28 mouse cellular contexts compared by ENCODE assay signal in the genomic region with DNA sequence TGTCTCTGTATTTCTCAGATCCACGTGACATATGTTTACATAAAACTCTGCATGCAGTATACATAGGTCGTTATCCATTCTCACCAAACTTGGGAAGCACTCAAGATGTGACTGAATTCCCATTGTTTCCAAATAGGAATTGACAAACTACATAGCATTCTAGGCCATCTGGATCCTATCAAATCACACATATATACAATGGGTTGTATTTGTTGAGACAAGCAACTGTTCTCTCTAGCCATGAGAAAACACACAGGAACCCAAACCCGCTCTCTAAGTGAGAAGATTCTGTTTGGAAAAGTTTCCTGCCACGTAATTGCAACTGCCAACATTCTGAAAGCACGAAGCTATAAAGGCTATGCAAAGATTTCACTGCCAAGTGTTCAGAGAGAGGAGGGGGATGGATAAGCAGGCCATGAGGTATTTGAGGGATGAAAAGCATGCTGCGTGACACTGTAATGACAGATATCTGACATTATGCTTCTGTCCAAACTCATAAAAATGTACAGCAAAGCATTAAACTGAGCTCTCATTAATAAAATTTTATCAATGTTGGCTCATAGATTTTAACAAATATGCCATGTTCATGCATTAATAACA.
DNase-seq lines count a peak whose midpoint lies in the region; ATAC-seq and TF ChIP-seq lines count a peak whose summit lies in the region.
"Had no signal": no experiment of that assay in that cellular context is flagged by ENCODE, and none has a peak within 500 bp of the region (broad histone marks: within the 10 kb centered on the region; RNA-seq: fewer than 3 reads in every experiment).

No protein-coding gene starts in this region.

- H3K27me3 ChIP-seq in forebrain, embryonic 14.5 days (replicated peaks; ENCODE audit: control insufficient read depth, insufficient read depth, low read length): no peaks in the 10 kb centered on the region
- H3K27me3 ChIP-seq in forebrain, embryonic 15.5 days: peaks cover 6% of the 10 kb centered on the region; the same call in 1 of the 2 replicates
- no peaks in the 10 kb centered on the region for H3K27me3 ChIP-seq in lung, postnatal 0 days (replicated peaks; ENCODE audit: insufficient read depth, low read length)
- H3K27me3 ChIP-seq: limb, embryonic 15.5 days; midbrain, embryonic 15.5 days; neural tube, embryonic 12.5 days had no signal

- TF ChIP-seq CTCF in lung, postnatal 0 days (IDR thresholded peaks at IDR 0.05): no peak
- TF ChIP-seq CTCF in lung, adult 2 months (IDR thresholded peaks at IDR 0.05; ENCODE audit: insufficient read depth, low read length): no peak

- no peak overlapping the region for H3K4me3 ChIP-seq in forebrain, embryonic 14.5 days (ENCODE audit: low read depth, low read length)
- H3K4me3 ChIP-seq in forebrain, embryonic 15.5 days: no peak overlapping the region
- H3K4me3 ChIP-seq in lung, postnatal 0 days (ENCODE audit: low read depth, low read length): no peak overlapping the region
- H3K4me3 ChIP-seq in lung, adult 2 months (replicated peaks; ENCODE audit: extremely low read depth, low read depth, low read length): no peak overlapping the region
- H3K4me3 ChIP-seq: heart, adult 2 months; limb, embryonic 15.5 days; midbrain, embryonic 15.5 days; neural tube, embryonic 12.5 days had no signal

- 0 out of 2 replicates have a peak, but pooled peaks cover 3% of the 10 kb centered on the region for H3K4me1 ChIP-seq in forebrain, embryonic 14.5 days (ENCODE audit: control insufficient read depth, insufficient read depth, low read length)
- peaks cover 10% of the 10 kb centered on the region; the same call in 1 of the 2 replicates for H3K4me1 ChIP-seq in forebrain, embryonic 15.5 days
- H3K4me1 ChIP-seq in lung, postnatal 0 days (ENCODE audit: insufficient read depth, low read depth, low read length): no peaks in the 10 kb centered on the region
- no peaks in the 10 kb centered on the region for H3K4me1 ChIP-seq in lung, adult 2 months (ENCODE audit: control insufficient read depth, insufficient read depth, low read length)
- H3K4me1 ChIP-seq: neural tube, embryonic 12.5 days had no signal

- no peak for ATAC-seq in forebrain, embryonic 14.5 days
- ATAC-seq in forebrain, embryonic 15.5 days (replicated peaks): no peak
- ATAC-seq in lung, postnatal 0 days: peak; percentile 72
- no peak for ATAC-seq in erythroblast, adult 5-6 weeks (replicated peaks; ENCODE audit: low FRiP score, poor library complexity, severe bottlenecking)
- ATAC-seq: CD4-positive, CD25-positive, alpha-beta regulatory T cell, adult 4 months; inflammation-experienced regulatory T-cells, adult 6 months; midbrain, embryonic 15.5 days had no signal

- peak; percentile 43 for DNase-seq in forebrain, embryonic 14.5 days (ENCODE audit: low spot score)
- DNase-seq in heart, postnatal 10 days: peak; percentile 4 to 12
- no peak for DNase-seq in heart, postnatal 25 days (ENCODE audit: low spot score)
- peak; percentile 65 for DNase-seq in lung, postnatal 0 days (ENCODE audit: low spot score)
- no peak for DNase-seq in lung, adult 2 months
- no peak for DNase-seq in kidney, postnatal 10 days
- DNase-seq: adrenal gland, postnatal 14 days; cerebellum, adult 8-10 months; cerebellum, postnatal 36 days; embryo, embryonic 11 days; gastrocnemius, postnatal 14 days; heart, adult 2 months; heart, postnatal 4 days; kidney, postnatal 36 days; retina, postnatal 1 day; right cerebral cortex, postnatal 25 days; spleen, adult 18-20 months; thymus, adult 18-20 months; thymus, postnatal 36 days had no signal

- TF ChIP-seq POLR2A in lung, adult 2 months (IDR thresholded peaks at IDR 0.05; ENCODE audit: borderline replicate concordance, extremely low read depth, low read depth, low read length): no peak

- H3K4me2 ChIP-seq in forebrain, embryonic 14.5 days (ENCODE audit: low read length): no peak overlapping the region
- no peak overlapping the region for H3K4me2 ChIP-seq in forebrain, embryonic 15.5 days (replicated peaks)
- H3K4me2 ChIP-seq in lung, postnatal 0 days (replicated peaks; ENCODE audit: low read depth, low read length): no peak overlapping the region
- H3K4me2 ChIP-seq: hindbrain, embryonic 14.5 days; limb, embryonic 15.5 days; midbrain, embryonic 15.5 days; neural tube, embryonic 12.5 days had no signal

- H3K9me3 ChIP-seq in forebrain, embryonic 14.5 days (replicated peaks; ENCODE audit: control insufficient read depth, low read length): no peaks in the 10 kb centered on the region
- H3K9me3 ChIP-seq in forebrain, embryonic 15.5 days: no peaks in the 10 kb centered on the region
- no peaks in the 10 kb centered on the region for H3K9me3 ChIP-seq in lung, postnatal 0 days (ENCODE audit: low read length)
- H3K9me3 ChIP-seq: limb, embryonic 15.5 days; midbrain, embryonic 15.5 days; neural tube, embryonic 12.5 days had no signal

- TF ChIP-seq EP300 in lung, postnatal 0 days (IDR thresholded peaks at IDR 0.05): no peak

- H3K9ac ChIP-seq in forebrain, embryonic 14.5 days (ENCODE audit: low read length): no peak overlapping the region
- no peak overlapping the region for H3K9ac ChIP-seq in forebrain, embryonic 15.5 days (replicated peaks)
- no peak overlapping the region for H3K9ac ChIP-seq in lung, postnatal 0 days (replicated peaks; ENCODE audit: low read depth)
- H3K9ac ChIP-seq: hindbrain, embryonic 14.5 days; limb, embryonic 15.5 days; liver, embryonic 14.5 days; midbrain, embryonic 15.5 days; neural tube, embryonic 12.5 days had no signal

- intact Hi-C loops in heart, postnatal 10 days (cut with DNase I): no loop called here
- intact Hi-C loops in heart, postnatal 25 days (cut with DNase I): no loop called here

- 35% methylated on average over 6 of the region's 6 CpGs for WGBS in forebrain, embryonic 14.5 days
- 33% methylated on average over 6 of the region's 6 CpGs for WGBS in forebrain, embryonic 15.5 days
- WGBS in lung, postnatal 0 days: 31% methylated on average over 6 of the region's 6 CpGs
- WGBS in lung, adult 2 months: 35% methylated on average over 6 of the region's 6 CpGs

- no peaks in the 10 kb centered on the region for H3K36me3 ChIP-seq in forebrain, embryonic 14.5 days (ENCODE audit: control insufficient read depth, insufficient read depth, low read length)
- H3K36me3 ChIP-seq in forebrain, embryonic 15.5 days: no peaks in the 10 kb centered on the region
- H3K36me3 ChIP-seq in lung, postnatal 0 days (ENCODE audit: insufficient read depth, low read length): no peaks in the 10 kb centered on the region
- H3K36me3 ChIP-seq: limb, embryonic 15.5 days; midbrain, embryonic 15.5 days; neural tube, embryonic 12.5 days had no signal

- H3K27ac ChIP-seq in forebrain, embryonic 14.5 days (ENCODE audit: low read depth, low read length): no peak overlapping the region
- no peak overlapping the region for H3K27ac ChIP-seq in forebrain, embryonic 15.5 days (replicated peaks)
- H3K27ac ChIP-seq in lung, postnatal 0 days (ENCODE audit: low read length): no peak overlapping the region
- H3K27ac ChIP-seq: heart, adult 2 months; hindbrain, embryonic 14.5 days; limb, embryonic 15.5 days; liver, embryonic 14.5 days; midbrain, embryonic 15.5 days; neural tube, embryonic 12.5 days had no signal

Comparison
In these comparisons a context has a peak if more than half of its experiments do, and no peak if none do; other contexts are left out.
1. DNase-seq: peak in forebrain, embryonic 14.5 days (single experiment), heart, postnatal 10 days (2 of 2) and lung, postnatal 0 days (single experiment); none in heart, postnatal 25 days (single experiment), lung, adult 2 months (single experiment) and kidney, postnatal 10 days (single experiment).